Mouse (Mus musculus) midbrain, embryonic 15.5 days (tissue): ENCODE measurements around the gene Ift81. TPM values are rescaled to one million over a fixed set of nuclear protein-coding genes. Genes with fewer than 3 reads are reported as not detected.
"Not testable (repeated sequence)": the region's sequence is repeated elsewhere in the genome, so short reads cannot be mapped to it uniquely, and the experiment has no call there.

Experiments
- ATAC-seq: fragments of 200-750 bp; cut with Nextera tagmentation; replicated peaks from 2 replicates; pipeline ENCODE4 v1.8.0; 2017; ENCODE audit warnings: moderate TSS enrichment
- H3K27ac ChIP-seq: fragments of 300-500 bp; sonication (generic); 2 replicates; pipeline ENCODE4 v1.5.1; 2015; ENCODE audit warnings: mild to moderate bottlenecking, inconsistent platforms
- H3K27me3 ChIP-seq: fragments of 300-500 bp; sonication (generic); replicated peaks from 2 replicates; pipeline ENCODE4 v1.6.1; 2015; ENCODE audit warnings: inconsistent platforms
- H3K36me3 ChIP-seq: fragments of 300-500 bp; sonication (generic); replicated peaks from 2 replicates; pipeline ENCODE4 v1.6.1; 2015; ENCODE audit warnings: inconsistent platforms
- H3K4me1 ChIP-seq: fragments of 300-500 bp; sonication (generic); 2 replicates; pipeline ENCODE4 v1.6.1; 2015; ENCODE audit warnings: inconsistent platforms
- H3K4me2 ChIP-seq: fragments of 300-500 bp; sonication (generic); 2 replicates; pipeline ENCODE4 v1.6.1; 2015; ENCODE audit warnings: inconsistent platforms, mild to moderate bottlenecking, moderate library complexity
- H3K4me3 ChIP-seq: fragments of 300-500 bp; sonication (generic); 2 replicates; pipeline ENCODE4 v1.5.1; 2015; ENCODE audit warnings: mild to moderate bottlenecking, inconsistent platforms
- H3K9ac ChIP-seq: fragments of 300-500 bp; sonication (generic); 2 replicates; pipeline ENCODE4 v1.6.1; 2015; ENCODE audit warnings: mild to moderate bottlenecking, inconsistent platforms
- H3K9me3 ChIP-seq: fragments of 300-500 bp; sonication (generic); 2 replicates; pipeline ENCODE4 v1.6.1; 2016; ENCODE audit warnings: inconsistent platforms
- WGBS: fragments of 180-500 bp; shearing (Covaris S2); methylation state at CpG from one replicate; pipeline ENCODE4 v1.1.7; 2015; ENCODE audit warnings: mixed read lengths; 5-methylcytosine and 5-hydroxymethylcytosine counted together
- polyA plus RNA-seq: library from polyadenylated mRNA; unstranded; fragments of >200 nt; fragmentation: Nextera tagmentation; extraction: Ambion mirVana; gene quantifications from 2 replicates; pipeline ENCODE4 v1.2.1, GENCODE M21; 2015

Ift81 gene
- polyA plus RNA-seq = 64.1 and 75.6 TPM in 2 replicates

- H3K27me3 ChIP-seq = no peaks in the 10 kb centered on the region
- peak within 1 kb of the TSS; percentile 83 for H3K9ac ChIP-seq
- 1% methylated on average over 66 of the region's 67 CpGs for WGBS
- H3K9me3 ChIP-seq = no peaks in the 10 kb centered on the region
- peak within 1 kb of the TSS; percentile 69 for H3K4me2 ChIP-seq
- ATAC-seq = peak; percentile 95
- peaks cover 16% of the 10 kb centered on the region for H3K4me1 ChIP-seq
- H3K4me3 ChIP-seq = peak within 1 kb of the TSS; percentile 85
- peak within 1 kb of the TSS; percentile 93 for H3K27ac ChIP-seq
- no peaks in the 10 kb centered on the region for H3K36me3 ChIP-seq
These were observed at the start of gene Ift81 for GRCm38 (mm10) chr5:122613908-122614732. Ift81 (minus strand) TSS chr5:122614518.

- H3K4me1 ChIP-seq = no peaks in the 10 kb centered on the region
- no peaks in the 10 kb centered on the region for H3K27me3 ChIP-seq
- H3K27ac ChIP-seq = no peak overlapping the region
- ATAC-seq = no peak
- H3K4me3 ChIP-seq = no peak overlapping the region
- H3K36me3 ChIP-seq = no peaks in the 10 kb centered on the region
- H3K9ac ChIP-seq = no peak overlapping the region
- H3K9me3 ChIP-seq = no peaks in the 10 kb centered on the region
- WGBS = 96% methylated on average over 6 of the region's 6 CpGs
- no peak overlapping the region for H3K4me2 ChIP-seq
These were observed 48.2 kb upstream of the Ift81 start for GRCm38 (mm10) chr5:122662501-122662900.

- WGBS = 91% methylated on average over 12 of the region's 12 CpGs
- ATAC-seq = no peak
- H3K9me3 ChIP-seq = no peaks in the 10 kb centered on the region
- H3K4me2 ChIP-seq = no peak overlapping the region
- no peak overlapping the region for H3K9ac ChIP-seq
- peaks cover 26% of the 10 kb centered on the region for H3K4me1 ChIP-seq
- H3K27me3 ChIP-seq = no peaks in the 10 kb centered on the region
- H3K36me3 ChIP-seq = no peaks in the 10 kb centered on the region
- no peak overlapping the region for H3K4me3 ChIP-seq
- H3K27ac ChIP-seq = no peak overlapping the region
These were observed 42.5 kb upstream of the Ift81 start for GRCm38 (mm10) chr5:122656808-122657207.

- Histone ChIP-seq H3K36me3 (no peaks in the 10 kb centered on the region), H3K9me3 (no peaks in the 10 kb centered on the region), H3K27me3 (no peaks in the 10 kb centered on the region), H3K4me3 (no peak overlapping the region), H3K4me1 (peaks cover 26% of the 10 kb centered on the region), H3K9ac (no peak overlapping the region), H3K4me2 (no peak overlapping the region), H3K27ac (peak overlapping the region; percentile 84)
- WGBS = 29% methylated on average over 5 of the region's 5 CpGs
- 0 out of 2 replicates have a peak, but pooled peaks have one; percentile 15 for ATAC-seq
These were observed 39.9 kb upstream of the Ift81 start for GRCm38 (mm10) chr5:122654268-122654573.

GRCm38 (mm10) chr5:122653446-122654267, 39.3 kb upstream of the Ift81 start:
- peaks cover 26% of the 10 kb centered on the region for H3K4me1 ChIP-seq
- H3K9ac ChIP-seq = no peak overlapping the region
- H3K27me3 ChIP-seq = no peaks in the 10 kb centered on the region
- no peak overlapping the region for H3K4me3 ChIP-seq
- 10% methylated on average over 15 of the region's 15 CpGs for WGBS
- H3K27ac ChIP-seq = peak overlapping the region; percentile 84
- H3K9me3 ChIP-seq = no peaks in the 10 kb centered on the region
- H3K36me3 ChIP-seq = no peaks in the 10 kb centered on the region
- peak overlapping the region; percentile 26 for H3K4me2 ChIP-seq
- peak; percentile 92 for ATAC-seq

GRCm38 (mm10) chr5:122653112-122653445, 38.8 kb upstream of the Ift81 start:
- H3K4me2 ChIP-seq = peak overlapping the region; percentile 26
- H3K27me3 ChIP-seq = no peaks in the 10 kb centered on the region
- 0 out of 2 replicates have a peak, but pooled peaks have one; percentile 34 for ATAC-seq
- H3K4me3 ChIP-seq = no peak overlapping the region
- no peak overlapping the region for H3K9ac ChIP-seq
- 13% methylated on average over 10 of the region's 10 CpGs for WGBS
- H3K27ac ChIP-seq = peak overlapping the region; percentile 84
- peaks cover 26% of the 10 kb centered on the region for H3K4me1 ChIP-seq
- H3K9me3 ChIP-seq = no peaks in the 10 kb centered on the region
- no peaks in the 10 kb centered on the region for H3K36me3 ChIP-seq

- Histone ChIP-seq H3K4me3 (no peak overlapping the region), H3K4me2 (no peak overlapping the region), H3K27me3 (no peaks in the 10 kb centered on the region), H3K4me1 (peaks cover 26% of the 10 kb centered on the region), H3K36me3 (no peaks in the 10 kb centered on the region), H3K9ac (no peak overlapping the region), H3K27ac (peak overlapping the region; percentile 84), H3K9me3 (no peaks in the 10 kb centered on the region)
- ATAC-seq = no peak
- 68% methylated on average over 7 of the region's 7 CpGs for WGBS
These were observed 38.2 kb upstream of the Ift81 start for GRCm38 (mm10) chr5:122652506-122652905.

- Histone ChIP-seq H3K4me2 (no peak overlapping the region), H3K4me1 (peaks cover 26% of the 10 kb centered on the region), H3K4me3 (no peak overlapping the region), H3K27ac (no peak overlapping the region), H3K9ac (no peak overlapping the region), H3K36me3 (no peaks in the 10 kb centered on the region), H3K9me3 (no peaks in the 10 kb centered on the region), H3K27me3 (no peaks in the 10 kb centered on the region)
- no peak for ATAC-seq
- WGBS = 93% methylated on average over 8 of the region's 8 CpGs
These were observed 35.8 kb upstream of the Ift81 start for GRCm38 (mm10) chr5:122650100-122650499.

- no peaks in the 10 kb centered on the region for H3K36me3 ChIP-seq
- no peak for ATAC-seq
- no peak overlapping the region for H3K9ac ChIP-seq
- H3K4me1 ChIP-seq = peaks cover 22% of the 10 kb centered on the region
- no peak overlapping the region for H3K4me2 ChIP-seq
- no peak overlapping the region for H3K27ac ChIP-seq
- no peaks in the 10 kb centered on the region for H3K9me3 ChIP-seq
- no peaks in the 10 kb centered on the region for H3K27me3 ChIP-seq
- no peak overlapping the region for H3K4me3 ChIP-seq
- 77% methylated on average over 8 of the region's 8 CpGs for WGBS
These were observed 34.9 kb upstream of the Ift81 start for GRCm38 (mm10) chr5:122649264-122649663.

- not testable (repeated sequence) for ATAC-seq, H3K27ac ChIP-seq, H3K36me3 ChIP-seq, H3K4me2 ChIP-seq, H3K9ac ChIP-seq, H3K27me3 ChIP-seq, H3K4me3 ChIP-seq, H3K4me1 ChIP-seq, H3K9me3 ChIP-seq
- 96% methylated on average over 14 of the region's 14 CpGs for WGBS
These were observed 33.6 kb upstream of the Ift81 start for GRCm38 (mm10) chr5:122647952-122648374.

GRCm38 (mm10) chr5:122647256-122647924, 33.1 kb upstream of the Ift81 start:
- no peaks in the 10 kb centered on the region for H3K27me3 ChIP-seq
- no peak overlapping the region for H3K4me3 ChIP-seq
- 52% methylated on average over 9 of the region's 9 CpGs for whole genome bisulfite sequencing
- H3K36me3 ChIP-seq = no peaks in the 10 kb centered on the region
- no peaks in the 10 kb centered on the region for H3K9me3 ChIP-seq
- H3K9ac ChIP-seq = no peak overlapping the region
- peaks cover 3% of the 10 kb centered on the region for H3K4me1 ChIP-seq
- 0 out of 2 replicates have a peak, but pooled peaks have one; percentile 56 for ATAC-seq
- H3K27ac ChIP-seq = peak overlapping the region; percentile 49; the same call in 1 of the 2 replicates
- no peak overlapping the region for H3K4me2 ChIP-seq

GRCm38 (mm10) chr5:122646050-122646449, 31.7 kb upstream of the Ift81 start:
- Histone ChIP-seq H3K36me3 (no peaks in the 10 kb centered on the region), H3K4me2 (no peak overlapping the region), H3K4me1 (no peaks in the 10 kb centered on the region), H3K27ac (no peak overlapping the region), H3K4me3 (no peak overlapping the region), H3K27me3 (no peaks in the 10 kb centered on the region), H3K9ac (no peak overlapping the region), H3K9me3 (no peaks in the 10 kb centered on the region)
- no peak for ATAC-seq
- WGBS = 93% methylated on average over 11 of the region's 11 CpGs
